14 mouse cellular contexts compared by ENCODE assay signal in the genomic region with DNA sequence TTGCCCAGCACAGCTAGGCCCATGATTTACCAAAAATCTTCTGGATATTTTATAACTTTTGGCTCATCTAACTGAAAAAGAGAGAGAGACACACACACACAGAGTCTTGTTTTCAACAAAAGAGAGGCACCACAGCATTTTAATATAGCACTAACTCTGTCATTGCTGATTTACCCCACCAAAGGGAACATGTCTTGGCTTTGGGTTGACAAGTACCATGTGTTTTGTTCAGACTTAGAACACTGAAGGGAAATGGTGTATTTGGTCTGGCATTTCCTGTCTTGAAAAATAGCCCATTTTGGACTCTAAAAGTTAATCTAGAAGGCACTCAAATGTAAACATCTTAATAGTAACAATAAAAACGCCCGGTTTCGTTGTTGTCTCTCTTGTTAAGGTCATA.
"Had no signal": no experiment of that assay in that cellular context is flagged by ENCODE, and none has a peak within 500 bp of the region (broad histone marks: within the 10 kb centered on the region; RNA-seq: fewer than 3 reads in every experiment).

No protein-coding gene starts in this region.

- H3K9ac ChIP-seq: limb, embryonic 13.5 days; liver, embryonic 14.5 days; neural tube, embryonic 15.5 days had no signal

- H3K27me3 ChIP-seq: limb, embryonic 13.5 days; neural tube, embryonic 15.5 days had no signal

- H3K4me3 ChIP-seq: layer of hippocampus, adult 2 months; limb, embryonic 13.5 days; midbrain, embryonic 10.5 days; myocyte; neural tube, embryonic 15.5 days had no signal

- H3K27ac ChIP-seq: layer of hippocampus, adult 2 months; limb, embryonic 13.5 days; liver, embryonic 14.5 days; midbrain, embryonic 10.5 days; neural tube, embryonic 15.5 days had no signal

- H3K4me2 ChIP-seq: limb, embryonic 13.5 days; neural tube, embryonic 15.5 days had no signal

- H3K4me1 ChIP-seq: limb, embryonic 13.5 days; midbrain, embryonic 10.5 days; neural tube, embryonic 15.5 days had no signal

- H3K9me3 ChIP-seq: limb, embryonic 13.5 days; midbrain, embryonic 10.5 days; neural tube, embryonic 15.5 days had no signal

- H3K36me3 ChIP-seq: limb, embryonic 13.5 days; midbrain, embryonic 10.5 days; neural tube, embryonic 15.5 days had no signal

- DNase-seq: left cerebral cortex, postnatal 4 days; lung, adult 18-20 months; lung, postnatal 10 days; lung, postnatal 4 days; midbrain, embryonic 14.5 days; right cerebral cortex, adult 18-20 months; right cerebral cortex, postnatal 25 days; thymus, postnatal 36 days had no signal
